Comparison of ENCODE assay signal across 8 mouse cellular contexts in the genomic region with DNA sequence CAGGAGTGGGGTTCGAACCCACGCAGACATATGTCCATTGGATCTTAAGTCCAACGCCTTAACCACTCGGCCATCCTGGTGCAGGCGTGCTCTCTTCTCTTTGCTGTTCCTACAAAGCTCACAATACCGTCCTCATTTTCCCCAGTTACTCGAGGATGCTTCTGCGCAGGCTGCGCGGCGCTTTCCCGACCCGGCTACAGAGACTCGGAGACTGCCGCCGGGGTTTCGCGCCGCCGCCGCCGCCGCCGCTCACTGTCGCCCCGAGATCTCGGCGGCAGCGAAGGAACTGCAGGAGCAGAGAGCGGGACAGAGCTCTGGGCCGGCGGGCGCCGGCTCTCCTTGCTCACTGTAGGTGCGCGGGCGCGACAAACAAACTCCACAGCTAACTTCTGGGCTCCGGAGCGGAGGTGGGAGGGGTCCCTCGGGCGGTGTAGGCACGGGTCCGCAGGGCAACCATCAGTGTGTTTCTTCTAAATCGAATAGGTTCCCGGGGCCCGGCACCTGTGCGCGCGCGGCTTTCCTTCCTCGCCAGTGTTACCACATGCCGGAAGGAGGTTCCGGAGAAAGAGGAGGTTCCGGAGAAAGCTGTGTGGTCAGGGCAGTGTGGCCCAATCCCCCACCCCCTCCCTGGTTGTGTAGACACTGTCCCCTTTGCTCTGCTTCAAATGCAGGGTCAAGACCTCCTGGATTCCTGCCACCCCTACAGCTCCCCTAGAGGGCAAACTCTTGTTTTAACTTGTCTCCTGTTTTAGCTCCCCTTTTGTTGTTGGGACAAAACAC. TPM values are rescaled to one million over a fixed set of nuclear protein-coding genes. Genes with fewer than 3 reads are reported as not detected.
DNase-seq lines count a peak whose midpoint lies in the region; ATAC-seq and TF ChIP-seq lines count a peak whose summit lies in the region.

No protein-coding gene starts in this region.

- no peak for TF ChIP-seq EP300 in CH12.LX (IDR thresholded peaks at IDR 0.05; ENCODE audit: low read length)

- no peaks in the 10 kb centered on the region for H3K36me3 ChIP-seq in CH12.LX (replicated peaks in 1 of 2; ENCODE audit: control insufficient read depth in 1 of 2, insufficient read depth in 1 of 2, low read length in 1 of 2)
- H3K36me3 ChIP-seq in forebrain, embryonic 11.5 days (ENCODE audit: control insufficient read depth, insufficient read depth, low read length) = no peaks in the 10 kb centered on the region
- H3K36me3 ChIP-seq in heart, embryonic 16.5 days (ENCODE audit: control insufficient read depth, insufficient read depth) = no peaks in the 10 kb centered on the region
- no peaks in the 10 kb centered on the region for H3K36me3 ChIP-seq in liver, embryonic 15.5 days (replicated peaks)
- no peaks in the 10 kb centered on the region for H3K36me3 ChIP-seq in neural tube, embryonic 12.5 days

- H3K4me3 ChIP-seq in CH12.LX (replicated peaks in 1 of 3; ENCODE audit: low read depth in 2 of 3, low read length in 2 of 3, poor library complexity in 1 of 3) = peak overlapping the region; percentile 71 to 84 (median 81)
- peak overlapping the region; percentile 58 for H3K4me3 ChIP-seq in forebrain, embryonic 11.5 days (ENCODE audit: low read depth, low read length)
- peak overlapping the region; percentile 77 for H3K4me3 ChIP-seq in heart, embryonic 16.5 days (ENCODE audit: low read length)
- peak overlapping the region; percentile 83 for H3K4me3 ChIP-seq in liver, embryonic 15.5 days (replicated peaks)
- peak overlapping the region; percentile 60 for H3K4me3 ChIP-seq in neural tube, embryonic 12.5 days

- H3K4me1 ChIP-seq in CH12.LX (ENCODE audit: control insufficient read depth in 1 of 2, insufficient read depth in 2 of 2) = peaks cover 9 to 20% of the 10 kb centered on the region in 2 experiments
- H3K4me1 ChIP-seq in forebrain, embryonic 11.5 days (replicated peaks; ENCODE audit: control insufficient read depth, insufficient read depth, low read length) = peaks cover 5% of the 10 kb centered on the region; the same call in 1 of the 2 replicates
- no peaks in the 10 kb centered on the region for H3K4me1 ChIP-seq in heart, embryonic 16.5 days (ENCODE audit: control insufficient read depth, insufficient read depth, low read length)
- peaks cover 21% of the 10 kb centered on the region for H3K4me1 ChIP-seq in liver, embryonic 15.5 days (replicated peaks)
- H3K4me1 ChIP-seq in neural tube, embryonic 12.5 days = peaks cover 7% of the 10 kb centered on the region; the same call in 1 of the 2 replicates

- WGBS in forebrain, embryonic 11.5 days = under 1% methylated on average over 55 of the region's 55 CpGs
- WGBS in heart, embryonic 16.5 days = under 1% methylated on average over 55 of the region's 55 CpGs
- under 1% methylated on average over 55 of the region's 55 CpGs for WGBS in liver, embryonic 15.5 days (ENCODE audit: insufficient replicate concordance)
- WGBS in neural tube, embryonic 12.5 days = under 1% methylated on average over 55 of the region's 55 CpGs

- in situ Hi-C loops in CH12.LX (cut with MboI; ENCODE audit: low pct_ligation_motif_present, low pct_unique_long_range_greater_than_20kb, low sequenced_read_pairs) = loop anchor here (5.0 to 25.0 kb wide), 2 partner anchors 65 to 235 kb away; no protein-coding TSS in a partner anchor

- no peaks in the 10 kb centered on the region for H3K27me3 ChIP-seq in CH12.LX (replicated peaks)
- no peaks in the 10 kb centered on the region for H3K27me3 ChIP-seq in forebrain, embryonic 11.5 days (ENCODE audit: control insufficient read depth, insufficient read depth, low read length)
- H3K27me3 ChIP-seq in heart, embryonic 16.5 days (ENCODE audit: control insufficient read depth, insufficient read depth, low read length) = no peaks in the 10 kb centered on the region
- no peaks in the 10 kb centered on the region for H3K27me3 ChIP-seq in liver, embryonic 15.5 days
- H3K27me3 ChIP-seq in neural tube, embryonic 12.5 days (replicated peaks) = no peaks in the 10 kb centered on the region

- H3K4me2 ChIP-seq in CH12.LX (ENCODE audit: insufficient read depth, low read depth, poor library complexity, severe bottlenecking) = peak overlapping the region; percentile 46; the same call in 1 of the 2 replicates
- peak overlapping the region; percentile 55 for H3K4me2 ChIP-seq in forebrain, embryonic 11.5 days (ENCODE audit: low read depth, low read length, severe bottlenecking)
- peak overlapping the region; percentile 63 for H3K4me2 ChIP-seq in heart, embryonic 16.5 days (ENCODE audit: low read depth, low read length)
- H3K4me2 ChIP-seq in liver, embryonic 15.5 days = peak overlapping the region; percentile 76
- peak overlapping the region; percentile 65 for H3K4me2 ChIP-seq in neural tube, embryonic 12.5 days (replicated peaks)

- peak; percentile 92 for ATAC-seq in forebrain, embryonic 11.5 days (replicated peaks; ENCODE audit: low FRiP score)
- peak; percentile 86 for ATAC-seq in heart, embryonic 16.5 days (replicated peaks; ENCODE audit: extremely low read depth, insufficient read depth, low FRiP score)
- peak; percentile 89 for ATAC-seq in liver, embryonic 15.5 days (ENCODE audit: insufficient read depth)
- ATAC-seq in neural tube, embryonic 12.5 days (ENCODE audit: low FRiP score, low read depth) = peak; percentile 95

- peaks cover 12% of the 10 kb centered on the region for H3K9me3 ChIP-seq in CH12.LX (replicated peaks; ENCODE audit: low read length)
- no peaks in the 10 kb centered on the region for H3K9me3 ChIP-seq in forebrain, embryonic 11.5 days (ENCODE audit: control insufficient read depth, low read length)
- H3K9me3 ChIP-seq in heart, embryonic 16.5 days (replicated peaks; ENCODE audit: control insufficient read depth, low read length) = no peaks in the 10 kb centered on the region
- no peaks in the 10 kb centered on the region for H3K9me3 ChIP-seq in liver, embryonic 15.5 days (replicated peaks)
- H3K9me3 ChIP-seq in neural tube, embryonic 12.5 days = no peaks in the 10 kb centered on the region

- no peaks in the 10 kb centered on the region for H3K79me2 ChIP-seq in CH12.LX (replicated peaks; ENCODE audit: control insufficient read depth, extremely low read depth, insufficient read depth, poor library complexity, severe bottlenecking)

- TF ChIP-seq CTCF in CH12.LX (conservative IDR thresholded peaks at IDR 0.05 in 1 of 2, IDR thresholded peaks at IDR 0.05 in 1 of 2; ENCODE audit: low read depth in 2 of 2, low read length in 2 of 2) = peak; percentile 16 to 67; a peak in 2 of 4 replicates

- H3K9ac ChIP-seq in CH12.LX (ENCODE audit: insufficient read depth, low read depth) = peak overlapping the region; percentile 81
- peak overlapping the region; percentile 74 for H3K9ac ChIP-seq in forebrain, embryonic 11.5 days (ENCODE audit: low read length)
- H3K9ac ChIP-seq in heart, embryonic 16.5 days (ENCODE audit: low read length) = peak overlapping the region; percentile 82
- H3K9ac ChIP-seq in liver, embryonic 15.5 days = peak overlapping the region; percentile 79
- peak overlapping the region; percentile 66 for H3K9ac ChIP-seq in neural tube, embryonic 12.5 days

- peak overlapping the region; percentile 23; the same call in 1 of the 2 replicates for H3K27ac ChIP-seq in CH12.LX (ENCODE audit: insufficient read depth, low read depth)
- H3K27ac ChIP-seq in forebrain, embryonic 11.5 days (ENCODE audit: low read depth, low read length) = peak overlapping the region; percentile 90
- peak overlapping the region; percentile 84 for H3K27ac ChIP-seq in heart, embryonic 16.5 days (ENCODE audit: low read length)
- H3K27ac ChIP-seq in liver, embryonic 15.5 days (replicated peaks) = peak overlapping the region; percentile 85
- peak overlapping the region; percentile 47; the same call in 1 of the 2 replicates for H3K27ac ChIP-seq in neural tube, embryonic 12.5 days

- peak; percentile 96 for DNase-seq in CH12.LX (ENCODE audit: extremely low read depth)
- DNase-seq in c-Kit-positive CD71-positive TER-119-negative erythroid progenitor cells, embryonic 14.5 days (ENCODE audit: low read depth) = peak; percentile 92
- DNase-seq in forebrain, embryonic 11.5 days (ENCODE audit: low spot score) = peak; percentile 98
- peak; percentile 93 to 96 for DNase-seq in kidney, postnatal 36 days
- peak; percentile 96 for DNase-seq in telencephalon, adult 2 months (ENCODE audit: low read depth, low spot score)

- dilution Hi-C loops in CH12.LX (cut with MboI; ENCODE audit: extremely low pct_ligation_motif_present, extremely low pct_unique_long_range_greater_than_20kb, low sequenced_read_pairs) = no loop called here

- peak; percentile 29 for TF ChIP-seq RAD21 in CH12.LX (IDR thresholded peaks at IDR 0.05; ENCODE audit: low read depth, low read length)

- peak; percentile 55 for TF ChIP-seq POLR2A in CH12.LX (IDR thresholded peaks at IDR 0.05; ENCODE audit: low read depth, low read length)

TF ChIP-seq in CH12.LX, 34 proteins besides CTCF, POLR2A, EP300 and RAD21 (continues in another document):
- TF ChIP-seq E2F4 (IDR thresholded peaks at IDR 0.05; ENCODE audit: insufficient replicate concordance, low read depth, low read length) (no peak), NELFE (IDR thresholded peaks at IDR 0.05; ENCODE audit: low read depth, low read length) (0 out of 2 replicates have a peak, but pooled peaks have one; percentile 44), NRF1 (IDR thresholded peaks at IDR 0.05; ENCODE audit: low read depth, low read length) (peak; percentile 79), TBP (conservative IDR thresholded peaks at IDR 0.05; ENCODE audit: low read depth, low read length) (peak; percentile 99), BHLHE40 (IDR thresholded peaks at IDR 0.05; ENCODE audit: low read depth, low read length) (no peak; the same call in 1 of the 2 replicates), ELF1 (IDR thresholded peaks at IDR 0.05; ENCODE audit: low read depth, low read length) (peak; percentile 98)

RNA-seq across cellular contexts. Expression of gene Stx11, which starts 41.3 kb away (rescaled TPM):
- total RNA-seq in CH12.LX (2012; rRNA removed) = 33.7 and 49.8 TPM in 2 replicates
- 42.3 and 47.7 TPM in 2 replicates for total RNA-seq in CH12.LX (2014; rRNA removed)
- polyA plus RNA-seq in CH12.LX (2012; ENCODE audit: insufficient read length, low read depth) = 22.2 and 23.4 TPM in 2 replicates
- 1.9 and 2.1 TPM in 2 replicates for polyA plus RNA-seq in forebrain, embryonic 11.5 days (2014; fragmentation: Nextera tagmentation; extraction: Ambion mirVana)
- 6.2 and 7.8 TPM in 2 replicates for polyA plus RNA-seq in heart, embryonic 16.5 days (2015; fragmentation: Nextera tagmentation; extraction: Ambion mirVana)
- 9.7 and 10.6 TPM in 2 replicates for polyA plus RNA-seq in liver, embryonic 15.5 days (2015; fragmentation: Nextera tagmentation; extraction: Ambion mirVana)
- 2.3 and 4.5 TPM in 2 replicates for polyA plus RNA-seq in neural tube, embryonic 12.5 days (2016; fragmentation: Nextera tagmentation; extraction: Ambion mirVana)

RNA-seq across cellular contexts. Expression of gene Utrn, which starts 53.6 kb away (rescaled TPM):
- total RNA-seq in CH12.LX (2012; rRNA removed) (0.42 and 1.1 TPM in 2 replicates), CH12.LX (2014; rRNA removed) (0.46 and 0.67 TPM in 2 replicates)
- polyA plus RNA-seq in CH12.LX (2012; ENCODE audit: insufficient read length, low read depth) = 0.30 and 0.31 TPM in 2 replicates
- 44.3 and 49.7 TPM in 2 replicates for polyA plus RNA-seq in forebrain, embryonic 11.5 days (2014; fragmentation: Nextera tagmentation; extraction: Ambion mirVana)
- polyA plus RNA-seq in heart, embryonic 16.5 days (2015; fragmentation: Nextera tagmentation; extraction: Ambion mirVana) = 65.7 and 66.8 TPM in 2 replicates
- polyA plus RNA-seq in liver, embryonic 15.5 days (2015; fragmentation: Nextera tagmentation; extraction: Ambion mirVana) = 8.2 and 10.0 TPM in 2 replicates
- polyA plus RNA-seq in neural tube, embryonic 12.5 days (2016; fragmentation: Nextera tagmentation; extraction: Ambion mirVana) = 44.4 and 44.6 TPM in 2 replicates

Comparison
In these comparisons a context has a peak if more than half of its experiments do, and no peak if none do; other contexts are left out.
1. Peak in every context shown above with its lines: DNase-seq, ATAC-seq, H3K4me3 ChIP-seq and H3K27ac ChIP-seq.
2. H3K27ac ChIP-seq: peak in every context shown above with its lines; median percentile 90 in forebrain, embryonic 11.5 days; 85 in liver, embryonic 15.5 days; 84 in heart, embryonic 16.5 days; 47 in neural tube, embryonic 12.5 days; 23 in CH12.LX.